In genomic region chr2:45112891-45113683, GRCm38 (mm10) we compare ENCODE assay signal across 8 mouse cellular contexts. TPM values are rescaled to one million over a fixed set of nuclear protein-coding genes. Genes with fewer than 3 reads are reported as not detected.
DNase-seq lines count a peak whose midpoint lies in the region; ATAC-seq and TF ChIP-seq lines count a peak whose summit lies in the region.

No protein-coding gene starts in this region.

- peak; percentile 24 for ATAC-seq in forebrain, embryonic 15.5 days (replicated peaks)
- no peak for ATAC-seq in hindbrain, embryonic 12.5 days (ENCODE audit: low FRiP score)
- ATAC-seq in limb, embryonic 11.5 days (ENCODE audit: insufficient number of reproducible peaks, low FRiP score, low TSS enrichment, low read depth) = no peak
- ATAC-seq in stomach, embryonic 14.5 days (ENCODE audit: insufficient number of reproducible peaks, insufficient read depth, low FRiP score, low read depth) = no peak

- H3K36me3 ChIP-seq in E14TG2a.4 (ENCODE audit: insufficient read depth, low read length) = no peaks in the 10 kb centered on the region
- H3K36me3 ChIP-seq in forebrain, embryonic 15.5 days = no peaks in the 10 kb centered on the region
- no peaks in the 10 kb centered on the region for H3K36me3 ChIP-seq in hindbrain, embryonic 12.5 days
- no peaks in the 10 kb centered on the region for H3K36me3 ChIP-seq in limb, embryonic 11.5 days (ENCODE audit: control insufficient read depth, insufficient read depth, low read length)
- no peaks in the 10 kb centered on the region for H3K36me3 ChIP-seq in stomach, embryonic 14.5 days (ENCODE audit: control insufficient read depth, insufficient read depth, low read length)

- WGBS in forebrain, embryonic 15.5 days = 1% methylated on average over 24 of the region's 25 CpGs
- 1% methylated on average over 23 of the region's 25 CpGs for WGBS in hindbrain, embryonic 12.5 days
- 0% methylated on average over 23 of the region's 25 CpGs for WGBS in limb, embryonic 11.5 days
- 1% methylated on average over 23 of the region's 25 CpGs for WGBS in stomach, embryonic 14.5 days

- H3K4me2 ChIP-seq in forebrain, embryonic 15.5 days (replicated peaks) = peak overlapping the region; percentile 70
- H3K4me2 ChIP-seq in hindbrain, embryonic 12.5 days (replicated peaks) = peak overlapping the region; percentile 80
- H3K4me2 ChIP-seq in limb, embryonic 11.5 days (ENCODE audit: low read depth, severe bottlenecking) = peak overlapping the region; percentile 31
- peak overlapping the region; percentile 27 for H3K4me2 ChIP-seq in stomach, embryonic 14.5 days (replicated peaks; ENCODE audit: low read depth, low read length)

- DNase-seq in adrenal gland, adult 18-20 months (ENCODE audit: low spot score in 2 of 2) = peak; percentile 38 to 46
- DNase-seq in limb, embryonic 11.5 days (ENCODE audit: low spot score) = no peak
- DNase-seq in mesoderm, embryonic 11.5 days (ENCODE audit: low read depth, low spot score) = peak; percentile 67
- DNase-seq in urinary bladder, adult 2 months (ENCODE audit: low spot score) = no peak

- no peaks in the 10 kb centered on the region for H3K9me3 ChIP-seq in E14TG2a.4 (ENCODE audit: low read length)
- H3K9me3 ChIP-seq in forebrain, embryonic 15.5 days = no peaks in the 10 kb centered on the region
- H3K9me3 ChIP-seq in hindbrain, embryonic 12.5 days (replicated peaks) = no peaks in the 10 kb centered on the region
- no peaks in the 10 kb centered on the region for H3K9me3 ChIP-seq in limb, embryonic 11.5 days (ENCODE audit: control insufficient read depth, low read length)
- H3K9me3 ChIP-seq in stomach, embryonic 14.5 days (ENCODE audit: control insufficient read depth, low read depth, low read length) = no peaks in the 10 kb centered on the region

- H3K27ac ChIP-seq in forebrain, embryonic 15.5 days (replicated peaks) = peak overlapping the region; percentile 99
- peak overlapping the region; percentile 98 for H3K27ac ChIP-seq in hindbrain, embryonic 12.5 days
- no peak overlapping the region for H3K27ac ChIP-seq in limb, embryonic 11.5 days (replicated peaks; ENCODE audit: low read depth, low read length)
- H3K27ac ChIP-seq in stomach, embryonic 14.5 days (ENCODE audit: low read length) = peak overlapping the region; percentile 96

- peak overlapping the region; percentile 97 for H3K9ac ChIP-seq in forebrain, embryonic 15.5 days (replicated peaks)
- H3K9ac ChIP-seq in hindbrain, embryonic 12.5 days = peak overlapping the region; percentile 99
- H3K9ac ChIP-seq in limb, embryonic 11.5 days (ENCODE audit: low read length) = peak overlapping the region; percentile 32; the same call in 1 of the 2 replicates
- peak overlapping the region; percentile 94 for H3K9ac ChIP-seq in stomach, embryonic 14.5 days (replicated peaks; ENCODE audit: low read depth, low read length)

- H3K4me1 ChIP-seq in E14TG2a.4 (replicated peaks; ENCODE audit: low read depth, low read length) = peaks cover 46% of the 10 kb centered on the region
- peaks cover 31% of the 10 kb centered on the region for H3K4me1 ChIP-seq in forebrain, embryonic 15.5 days
- peaks cover 19% of the 10 kb centered on the region for H3K4me1 ChIP-seq in hindbrain, embryonic 12.5 days
- peaks cover 7% of the 10 kb centered on the region for H3K4me1 ChIP-seq in limb, embryonic 11.5 days (ENCODE audit: control insufficient read depth, insufficient read depth, low read length)
- H3K4me1 ChIP-seq in stomach, embryonic 14.5 days (ENCODE audit: control insufficient read depth, insufficient read depth, low read length) = peaks cover 3% of the 10 kb centered on the region; the same call in 1 of the 2 replicates

- H3K27me3 ChIP-seq in E14TG2a.4 (ENCODE audit: insufficient read depth, low read length) = peaks cover 75% of the 10 kb centered on the region
- H3K27me3 ChIP-seq in forebrain, embryonic 15.5 days = no peaks in the 10 kb centered on the region
- no peaks in the 10 kb centered on the region for H3K27me3 ChIP-seq in hindbrain, embryonic 12.5 days
- peaks cover 8% of the 10 kb centered on the region for H3K27me3 ChIP-seq in limb, embryonic 11.5 days (ENCODE audit: control insufficient read depth, insufficient read depth, low read length)
- H3K27me3 ChIP-seq in stomach, embryonic 14.5 days (ENCODE audit: control insufficient read depth, insufficient read depth, low read length) = no peaks in the 10 kb centered on the region

- no peak overlapping the region for H3K4me3 ChIP-seq in E14TG2a.4 (replicated peaks; ENCODE audit: low read length)
- peak overlapping the region; percentile 93 for H3K4me3 ChIP-seq in forebrain, embryonic 15.5 days
- H3K4me3 ChIP-seq in hindbrain, embryonic 12.5 days = peak overlapping the region; percentile 92
- H3K4me3 ChIP-seq in limb, embryonic 11.5 days (ENCODE audit: low read depth, low read length) = peak overlapping the region; percentile 18
- H3K4me3 ChIP-seq in stomach, embryonic 14.5 days (ENCODE audit: low read depth, low read length) = peak overlapping the region; percentile 77

- TF ChIP-seq CTCF in E14TG2a.4 (conservative IDR thresholded peaks at IDR 0.05; ENCODE audit: low read length) = 0 out of 2 replicates have a peak, but pooled peaks have one; percentile 4

RNA-seq across cellular contexts. Expression of gene Zeb2, which starts 4.1 kb away (rescaled TPM):
- 100 to 1,000 TPM; 150 to 168 TPM for total RNA-seq in adrenal gland, adult 18-20 months (2021)
- polyA plus RNA-seq in forebrain, embryonic 15.5 days (2015; fragmentation: Nextera tagmentation; extraction: Ambion mirVana) = 106 and 119 TPM in 2 replicates
- polyA plus RNA-seq in hindbrain, embryonic 12.5 days (2016; fragmentation: Nextera tagmentation; extraction: Ambion mirVana) = 47.3 and 60.5 TPM in 2 replicates
- polyA plus RNA-seq in limb, embryonic 11.5 days (2014; fragmentation: Nextera tagmentation; extraction: Ambion mirVana) = 6.7 and 7.6 TPM in 2 replicates
- polyA plus RNA-seq in stomach, embryonic 14.5 days (2014; fragmentation: Nextera tagmentation; extraction: Ambion mirVana) = 67.9 and 73.2 TPM in 2 replicates
- 20.5 and 47.1 TPM in 2 replicates for polyA plus RNA-seq in urinary bladder, adult 2 months (2012; rRNA removed)

Comparison
In these comparisons a context has a peak if more than half of its experiments do, and no peak if none do; other contexts are left out.
1. DNase-seq: peak in adrenal gland, adult 18-20 months (2 of 2) and mesoderm, embryonic 11.5 days (single experiment); none in limb, embryonic 11.5 days (single experiment) and urinary bladder, adult 2 months (single experiment).
2. H3K4me2 ChIP-seq: peak in every context shown above with its lines; median percentile 80 in hindbrain, embryonic 12.5 days; 70 in forebrain, embryonic 15.5 days; 31 in limb, embryonic 11.5 days; 27 in stomach, embryonic 14.5 days.
3. H3K9ac ChIP-seq: peak in every context shown above with its lines; median percentile 99 in hindbrain, embryonic 12.5 days; 97 in forebrain, embryonic 15.5 days; 94 in stomach, embryonic 14.5 days; 32 in limb, embryonic 11.5 days.